Mouse (Mus musculus): ENCODE data around the gene Thada. TPM values are rescaled to one million over a fixed set of nuclear protein-coding genes. Genes with fewer than 3 reads are reported as not detected.
A peak's percentile ranks its signal among the peaks of the same experiment; 100 is the strongest.
"Not testable (repeated sequence)": the region's sequence is repeated elsewhere in the genome, so short reads cannot be mapped to it uniquely, and the experiment has no call there.

Thada gene
- total RNA-seq, 2 experiments from 2014 or later, result 11.6 to 14.9 TPM

DNA sequence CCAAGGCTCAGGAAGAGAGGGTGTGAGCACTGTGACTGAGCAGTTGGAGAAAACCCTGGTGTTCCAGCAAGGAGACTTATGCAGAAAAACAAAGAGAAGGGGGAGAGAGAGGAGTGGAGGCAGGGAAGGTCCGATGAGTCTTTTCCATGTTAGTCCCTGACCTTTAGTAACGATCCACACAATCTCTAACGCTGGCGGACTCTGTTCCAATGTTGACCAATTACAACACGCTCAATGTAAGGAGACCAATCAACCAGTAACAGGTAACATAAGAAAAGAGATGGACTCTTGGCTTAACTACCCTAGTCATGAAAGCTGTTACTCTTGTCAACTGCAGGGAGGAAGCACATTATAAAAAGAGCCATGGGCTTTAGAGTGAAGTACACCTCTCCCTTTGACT is 160.9 kb downstream of the Thada start:
- no peak for DNase-seq (ENCODE audit: low spot score in 2 of 2)

DNA sequence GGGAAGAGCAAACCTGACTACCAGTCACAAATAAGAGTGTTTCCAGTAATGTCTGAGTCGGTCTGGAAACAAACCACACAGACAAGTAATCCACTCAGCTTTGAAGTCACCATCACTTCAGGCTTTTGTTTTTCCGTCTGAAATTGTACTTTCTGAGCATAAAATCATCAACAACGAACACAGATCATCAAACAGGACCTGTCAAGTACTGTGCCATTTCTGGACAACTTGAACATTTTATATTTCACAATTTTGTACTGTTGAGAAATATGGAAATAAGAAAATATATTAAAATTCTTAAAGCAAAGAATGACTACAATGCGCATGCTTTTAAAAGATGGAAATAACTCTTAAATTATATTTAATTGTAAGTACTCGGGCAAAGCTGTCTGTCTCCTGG is 161.9 kb downstream of the Thada start:
- DNase-seq (ENCODE audit: low spot score in 2 of 2), result no peak

DNA sequence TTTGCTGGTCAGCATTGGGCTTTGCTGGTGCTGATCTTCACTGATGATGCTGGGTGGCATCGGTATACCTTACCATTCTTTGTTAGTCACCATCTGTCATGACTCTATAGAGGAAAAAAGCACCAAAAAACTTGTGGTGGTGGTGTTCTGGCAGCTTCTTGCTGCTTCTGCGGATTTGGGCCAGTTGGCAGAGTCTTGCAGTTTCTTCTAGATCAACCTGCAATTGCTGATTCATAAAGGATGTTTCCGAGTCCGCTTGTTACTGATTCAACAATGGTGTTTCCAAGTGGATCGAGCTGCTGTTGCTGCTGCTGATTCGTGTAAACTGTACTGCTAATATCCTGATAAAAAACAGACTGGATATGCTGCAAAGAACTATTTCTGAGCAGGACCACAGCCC is 168.0 kb downstream of the Thada start:
- no peak for DNase-seq (ENCODE audit: low spot score in 2 of 2)

DNA sequence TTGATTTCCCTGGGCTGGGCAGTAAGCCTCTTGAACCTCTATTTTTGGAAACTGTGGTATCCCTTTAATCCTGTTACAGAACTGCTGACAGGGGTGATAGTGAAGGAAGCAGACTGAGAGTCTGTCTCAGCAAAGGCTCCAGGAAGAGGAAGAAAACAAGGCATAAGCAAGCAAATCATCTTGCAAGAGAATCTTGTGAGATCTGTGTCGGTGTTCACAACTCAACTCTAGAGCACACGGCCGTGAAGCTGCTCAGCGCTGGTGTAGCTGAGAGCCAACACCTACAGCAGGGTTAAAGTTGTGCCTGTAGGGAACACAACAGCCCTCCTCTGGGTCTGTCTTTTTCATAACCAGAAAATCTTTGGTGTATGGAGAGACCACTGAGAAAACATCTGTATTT is 172.8 kb downstream of the Thada start:
- DNase-seq (ENCODE audit: low spot score in 2 of 2), result no peak

DNA sequence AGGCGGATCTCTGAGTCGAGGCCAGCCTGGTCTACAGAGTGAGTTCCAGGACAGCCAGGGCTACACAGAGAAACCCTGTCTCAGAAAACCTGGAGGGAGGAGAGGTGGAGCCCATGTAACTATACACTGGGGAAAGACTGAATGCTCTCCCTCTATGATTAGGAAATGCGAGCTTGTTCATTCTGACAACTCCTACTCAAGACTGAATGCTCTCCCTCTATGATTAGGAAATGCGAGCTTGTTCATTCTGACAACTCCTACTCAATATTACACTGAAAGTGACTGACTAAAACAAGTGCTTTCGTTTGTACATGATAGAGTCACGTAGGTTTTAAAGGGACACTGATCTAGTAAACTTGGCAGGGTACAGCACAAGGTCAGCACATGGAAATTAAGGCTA is 174.8 kb downstream of the Thada start:
- DNase-seq (ENCODE audit: low spot score in 2 of 2), result not testable (repeated sequence)

DNA sequence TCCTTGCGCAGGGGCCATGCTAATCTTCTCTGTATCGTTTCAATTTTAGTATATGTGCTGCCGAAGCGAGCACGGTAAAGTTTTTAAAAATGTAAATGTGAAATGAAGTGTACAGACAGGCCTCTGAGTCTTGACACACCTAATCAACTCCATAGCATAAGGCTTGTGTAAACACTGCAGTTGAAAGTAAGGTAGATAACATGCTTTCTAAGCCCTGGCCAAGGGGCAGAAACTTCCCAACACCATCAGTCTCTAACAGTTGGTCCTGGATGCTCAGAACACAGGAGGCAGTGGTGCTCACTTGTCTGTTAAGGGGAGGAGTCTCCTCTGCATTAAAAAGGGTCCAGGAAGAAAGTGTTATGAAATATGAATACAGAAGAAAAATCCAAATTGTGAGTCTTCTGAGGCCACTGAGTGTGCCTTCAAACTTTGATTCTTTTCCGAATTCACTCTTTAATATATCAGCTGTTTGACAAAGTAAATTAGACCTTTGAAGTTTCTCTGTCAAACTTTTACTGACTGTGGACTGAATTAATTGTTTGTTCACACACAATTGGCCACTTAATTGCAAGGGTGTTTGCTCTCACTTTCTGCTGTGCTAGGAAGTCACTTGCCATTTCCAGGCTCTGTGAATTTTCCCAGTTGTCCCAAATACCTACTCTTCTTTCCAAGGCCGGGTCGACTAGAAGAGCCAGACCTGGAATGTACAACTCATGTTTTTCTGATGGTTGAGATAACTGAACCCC is 178.2 kb downstream of the Thada start:
- no peak for DNase-seq (ENCODE audit: low spot score in 2 of 2)

DNA sequence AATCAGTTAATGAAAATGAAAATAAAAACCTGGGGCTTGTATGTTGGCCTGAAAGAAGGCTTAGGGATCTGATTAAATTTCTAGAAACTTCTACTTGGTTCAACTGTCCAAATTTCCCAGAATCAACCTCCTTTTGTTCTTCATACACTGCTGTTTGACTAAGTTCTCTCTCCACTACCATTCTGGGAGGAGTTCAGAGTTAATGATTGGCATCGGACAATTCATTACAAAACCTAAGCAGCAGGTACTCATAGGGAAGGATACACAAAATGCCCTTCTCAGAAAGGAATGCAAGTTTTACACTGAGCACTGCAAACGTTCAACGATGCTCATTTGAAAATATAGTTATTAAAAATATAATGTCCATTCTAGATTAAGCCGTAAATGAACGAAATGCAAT is 179.5 kb downstream of the Thada start:
- DNase-seq (ENCODE audit: low spot score in 2 of 2), result no peak

DNA sequence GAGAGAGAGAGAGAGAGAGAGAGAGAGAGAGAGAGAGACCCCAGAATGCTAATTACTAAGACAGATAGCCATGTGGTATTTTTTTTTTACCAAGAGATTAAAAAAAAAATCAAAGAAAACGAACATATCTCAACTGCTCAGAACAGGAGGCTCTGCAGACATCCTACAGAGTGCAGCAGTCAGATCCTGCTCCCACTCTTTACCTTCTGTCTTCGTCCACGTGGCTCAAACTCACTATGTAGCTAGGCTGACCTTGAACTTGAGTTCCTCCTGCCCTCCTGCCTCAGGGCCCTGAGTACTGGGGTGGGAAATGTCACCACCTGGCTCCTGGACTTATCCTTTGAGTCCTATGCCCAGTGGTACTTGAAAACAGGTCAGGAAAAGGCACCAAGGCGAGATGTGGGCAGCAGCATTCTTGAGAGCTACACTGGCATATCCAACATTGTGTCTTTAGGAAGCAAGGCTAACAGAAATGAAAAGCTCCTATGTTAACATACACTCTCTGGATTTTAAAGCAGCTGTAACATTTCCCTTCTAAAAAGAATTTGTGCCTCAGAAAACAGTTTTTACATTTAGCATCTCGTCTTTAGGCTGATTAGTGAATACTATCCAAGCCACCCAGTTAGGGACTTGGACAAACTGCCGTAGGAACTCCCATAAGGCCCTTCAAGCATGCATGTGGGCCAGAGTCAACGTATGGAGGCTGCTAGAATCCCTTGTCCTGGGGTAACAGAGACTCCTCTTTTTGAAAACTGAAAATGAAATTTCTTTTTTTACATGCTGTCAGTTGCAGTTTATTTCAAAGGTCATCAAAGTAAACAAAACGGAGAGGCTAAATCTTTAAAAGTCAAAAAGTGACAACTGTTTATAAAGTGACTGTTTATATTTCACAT is 183.4 kb downstream of the Thada start:
- no peak for DNase-seq (ENCODE audit: low spot score in 2 of 2)

DNA sequence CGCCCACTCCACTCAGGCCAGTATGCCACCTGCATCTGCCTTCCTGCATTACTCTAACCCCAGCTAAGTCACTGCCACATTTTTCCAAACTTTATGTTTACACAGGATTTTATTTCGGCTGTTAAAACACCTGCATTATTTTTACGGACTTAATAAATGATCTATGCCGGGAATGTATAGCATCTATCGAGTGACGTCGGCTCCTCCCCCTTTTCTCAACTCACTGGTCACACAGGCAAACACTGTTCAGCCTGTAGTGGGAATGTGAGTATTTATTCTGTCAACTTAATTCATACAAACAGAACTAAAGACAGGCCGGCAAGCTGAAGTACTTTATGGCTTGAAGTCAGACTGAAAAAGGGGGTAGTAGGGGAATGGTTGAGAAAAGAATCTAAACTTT is 187.0 kb downstream of the Thada start:
- no peak for DNase-seq (ENCODE audit: low spot score in 2 of 2)

DNA sequence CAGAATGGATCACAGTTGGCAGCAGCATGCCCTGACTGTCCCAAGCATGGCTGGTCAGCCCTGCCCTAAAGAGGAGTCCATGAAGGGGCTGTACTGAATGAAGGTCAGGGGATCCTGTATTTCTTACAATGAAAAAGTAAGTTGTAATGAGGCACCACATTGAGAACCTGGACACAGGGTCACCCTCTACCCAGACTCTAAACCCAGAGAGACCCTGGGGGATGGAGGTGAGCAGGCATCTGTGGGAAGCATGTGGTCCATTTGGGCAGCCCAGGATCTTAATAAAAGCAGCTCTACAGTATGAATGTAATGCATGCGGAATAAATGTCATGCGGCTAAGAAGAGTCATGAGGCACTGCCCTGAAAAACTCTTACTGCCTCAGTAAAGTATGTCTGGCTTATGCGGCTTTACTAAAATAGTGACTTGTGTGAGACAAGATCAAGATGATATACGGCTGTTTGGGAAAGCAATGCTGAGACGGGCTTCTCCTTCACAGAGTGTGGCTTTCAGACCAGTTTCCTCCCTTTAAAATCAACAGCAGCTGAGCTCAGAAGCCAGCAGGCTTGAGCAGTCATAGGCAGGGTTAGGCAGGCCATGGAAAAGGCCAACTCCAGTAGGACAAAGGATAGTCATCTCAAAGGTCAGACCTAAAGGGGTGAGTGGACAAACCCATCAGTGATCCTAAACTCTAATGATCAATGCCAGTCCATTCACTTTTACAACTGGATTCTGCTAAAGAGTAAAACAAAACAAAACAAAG is 187.6 kb downstream of the Thada start:
- no peak for DNase-seq (ENCODE audit: low spot score in 2 of 2)

DNA sequence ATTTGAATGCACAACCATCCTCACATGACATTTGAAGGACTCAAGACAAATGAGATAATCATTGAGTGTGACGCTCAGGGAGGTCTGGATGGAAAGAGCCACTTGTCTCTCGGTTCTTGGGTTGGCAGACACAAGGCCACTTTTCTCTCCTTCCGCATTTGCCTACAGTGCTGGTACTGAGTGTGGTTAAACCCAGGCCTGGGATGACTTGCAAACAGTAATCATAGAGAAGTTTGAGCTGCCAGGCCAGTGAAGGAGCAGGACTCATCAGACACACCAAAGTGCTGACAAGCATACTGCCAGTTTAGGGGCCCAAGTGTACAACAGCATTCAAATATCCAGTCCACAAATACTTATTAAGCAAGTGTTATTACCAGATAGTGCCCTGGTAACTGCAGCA is 191.0 kb downstream of the Thada start:
- no peak for DNase-seq (ENCODE audit: low spot score in 2 of 2)

DNA sequence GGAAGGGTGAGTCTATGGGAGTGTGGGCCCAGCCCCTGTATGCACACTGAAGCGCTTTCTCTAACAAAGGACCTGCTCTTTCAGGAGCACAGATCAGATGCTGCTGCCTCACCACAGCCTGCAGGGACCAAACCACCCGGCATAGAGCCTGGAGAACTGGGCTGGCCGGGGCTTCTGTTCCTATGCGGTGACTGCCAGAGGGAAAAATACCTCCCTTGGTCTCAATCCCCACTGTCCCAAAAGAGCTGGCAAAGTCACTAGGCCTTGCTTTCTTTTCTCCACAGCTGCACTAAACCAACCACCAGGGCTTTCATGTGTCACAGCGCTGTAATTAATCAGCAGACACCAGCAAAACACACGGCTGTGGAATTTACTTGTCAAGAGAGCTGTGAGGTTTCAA is 191.8 kb downstream of the Thada start:
- no peak for DNase-seq (ENCODE audit: low spot score in 2 of 2)

DNA sequence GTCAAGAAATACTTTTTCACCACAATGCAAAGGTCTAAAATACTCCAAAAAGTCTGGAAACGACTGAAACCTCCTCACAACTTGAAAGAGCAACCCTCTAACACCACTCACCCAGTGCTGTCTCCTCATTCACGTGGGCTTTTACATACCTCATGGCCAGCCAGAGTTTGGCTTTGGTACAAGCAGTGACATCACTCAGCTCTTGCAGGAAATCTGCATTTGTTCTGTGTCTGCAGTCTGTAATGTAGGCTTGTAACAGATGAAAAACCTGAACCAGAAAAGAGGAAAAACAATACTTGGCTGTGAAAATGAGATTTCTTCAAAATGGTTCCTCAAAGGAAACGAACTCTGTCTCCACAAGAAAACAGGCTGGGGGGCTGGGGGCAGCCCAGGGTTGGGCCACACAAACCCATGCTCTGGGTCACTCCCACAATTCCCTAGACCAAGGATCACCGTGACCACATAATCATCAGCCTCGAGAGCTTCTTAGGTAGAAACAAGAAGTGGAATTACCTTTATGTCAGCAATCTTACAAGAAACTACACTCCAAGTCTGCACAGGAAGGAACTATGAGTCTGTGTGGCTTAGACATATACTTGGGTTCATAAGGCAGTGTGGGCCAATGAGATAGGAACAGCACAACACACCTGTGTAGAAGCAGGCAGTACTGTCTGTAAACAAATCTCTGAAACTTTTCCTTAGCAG is 193.3 kb downstream of the Thada start:
- peak; percentile 61 to 67 for DNase-seq (ENCODE audit: low spot score in 2 of 2)

DNA sequence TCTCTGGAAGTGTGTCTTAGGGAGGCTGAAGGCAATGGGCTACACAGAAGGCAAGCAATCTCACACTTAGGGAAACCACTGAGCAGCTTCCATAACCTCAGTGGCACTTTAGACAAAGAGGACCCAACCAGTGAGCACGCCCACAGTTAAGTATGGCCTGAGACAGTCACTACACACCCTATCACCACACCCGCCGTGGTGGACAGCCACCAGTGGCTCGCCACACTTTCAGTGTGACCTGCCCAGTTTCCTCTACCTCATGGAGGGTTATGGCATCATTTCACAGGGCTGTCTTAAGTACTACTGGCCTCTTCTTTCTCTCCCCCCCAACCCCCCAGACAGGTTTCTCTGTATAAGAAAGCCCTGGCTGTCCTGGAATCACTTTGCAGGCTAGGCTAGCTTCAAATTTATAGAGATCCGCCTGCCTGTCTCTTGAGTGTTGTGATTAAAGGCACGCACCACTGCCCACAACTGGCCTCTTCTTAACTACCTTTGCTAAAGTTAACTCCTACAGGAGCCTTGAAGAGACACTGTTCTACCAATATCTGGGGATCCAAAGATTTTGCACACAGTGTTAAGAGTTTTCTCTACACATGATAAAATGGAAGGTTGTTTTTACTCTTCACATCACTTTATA is 194.3 kb downstream of the Thada start:
- no peak for DNase-seq (ENCODE audit: low spot score in 2 of 2)

DNA sequence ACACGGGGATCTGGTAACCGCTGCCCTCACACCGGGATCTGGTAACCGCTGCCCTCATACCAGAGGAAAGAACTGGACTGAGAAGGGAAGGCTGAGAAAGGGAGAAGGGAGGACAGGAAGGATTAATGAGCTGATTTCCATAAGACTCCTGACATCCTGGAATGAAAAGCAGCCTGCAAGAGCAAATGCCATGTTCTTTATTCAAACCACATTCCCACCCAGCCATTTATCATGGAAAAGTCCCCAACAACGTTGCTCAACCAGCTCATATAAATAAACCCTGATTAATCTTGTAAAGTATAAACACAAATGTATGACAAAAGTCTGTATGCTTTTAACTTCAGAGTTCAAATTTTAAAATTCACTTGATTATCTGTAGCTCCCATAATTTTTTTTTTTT is 196.3 kb downstream of the Thada start:
- DNase-seq (ENCODE audit: low spot score in 2 of 2), result no peak

DNA sequence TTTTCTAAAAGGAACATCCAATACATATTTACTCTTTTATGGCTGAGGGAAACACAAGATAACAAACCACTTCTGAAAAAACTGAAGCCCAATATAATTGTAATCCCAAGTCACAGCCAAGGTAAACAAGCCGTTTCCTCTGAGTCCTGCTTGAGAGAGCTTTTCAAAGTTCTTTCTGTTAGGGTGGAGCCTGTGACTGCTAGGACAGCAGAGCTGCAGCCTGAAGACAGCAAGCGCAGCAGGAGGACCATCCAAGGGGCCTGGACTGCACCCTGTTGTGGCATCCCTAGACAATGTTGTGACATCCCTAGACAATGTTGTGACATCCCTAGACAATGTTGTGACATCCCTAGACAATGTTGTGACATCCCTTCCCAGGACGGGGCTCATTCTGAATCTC is 197.6 kb downstream of the Thada start:
- DNase-seq (ENCODE audit: low spot score in 2 of 2), result no peak

DNA sequence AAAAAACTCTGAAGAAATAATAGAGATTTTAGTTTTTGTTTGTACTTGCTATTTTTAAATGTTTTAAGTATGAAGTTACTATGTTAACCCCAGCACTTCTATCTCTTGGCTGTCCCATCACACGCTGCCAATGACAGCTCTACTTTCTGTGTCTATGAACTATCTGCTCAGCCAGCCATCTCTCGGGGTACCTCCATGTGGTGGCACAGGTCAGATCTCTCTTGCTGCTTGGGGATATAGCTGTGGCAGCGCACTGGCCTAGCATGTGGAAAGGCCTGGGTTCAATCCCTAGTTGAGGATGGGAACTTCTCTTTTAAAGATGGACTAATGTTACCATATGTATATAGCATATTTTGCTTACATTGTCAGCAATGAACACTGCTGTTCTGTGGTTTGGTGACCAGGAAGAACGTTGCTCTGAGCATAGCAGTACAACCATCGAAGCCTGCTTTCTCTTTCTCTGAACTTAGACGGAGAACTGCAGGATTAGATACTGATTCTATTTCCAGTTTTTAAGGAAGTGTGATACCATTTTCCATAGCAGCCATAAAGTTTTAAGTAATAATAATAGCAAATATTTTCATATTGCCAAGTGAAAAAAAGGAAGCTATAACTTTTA is 198.4 kb downstream of the Thada start:
- no peak for DNase-seq (ENCODE audit: low spot score in 2 of 2)

DNA sequence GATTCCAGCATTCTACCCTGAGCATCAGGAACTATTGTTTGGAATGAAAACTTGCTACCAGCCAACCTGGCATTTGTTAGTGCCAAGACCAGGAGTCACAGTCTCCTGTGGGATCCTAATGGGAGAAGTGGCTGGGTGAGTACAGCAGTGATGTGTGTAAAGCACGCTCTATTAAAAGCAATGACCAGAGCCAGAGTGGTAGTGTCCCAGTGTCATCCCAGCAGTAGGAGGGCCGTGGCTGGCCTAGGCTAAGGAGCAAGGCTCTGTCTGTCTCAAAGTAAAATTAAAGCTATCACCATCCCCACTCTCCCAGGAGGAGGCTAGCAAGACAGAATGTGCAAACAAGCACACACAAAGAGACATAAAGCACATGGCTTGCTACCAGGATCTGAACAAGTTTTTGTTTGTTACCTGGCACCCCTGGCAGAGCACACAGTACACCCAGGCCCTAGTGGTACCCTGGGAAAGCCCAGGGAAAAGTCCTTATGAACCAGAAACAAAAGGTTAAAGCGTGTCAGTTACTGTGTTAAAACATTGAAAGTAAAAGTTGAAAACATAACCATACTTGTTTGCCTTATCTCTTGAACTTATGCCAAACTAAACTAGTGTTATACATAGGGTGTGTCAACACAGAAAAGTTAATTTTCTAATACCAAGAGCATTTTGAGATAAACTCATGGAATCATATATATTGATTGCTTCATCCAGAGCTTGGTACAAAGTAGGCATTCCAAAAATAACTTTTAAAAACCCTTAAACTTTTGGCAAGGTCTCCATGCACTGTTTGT is 199.7 kb downstream of the Thada start:
- DNase-seq (ENCODE audit: low spot score in 2 of 2), result no peak

DNA sequence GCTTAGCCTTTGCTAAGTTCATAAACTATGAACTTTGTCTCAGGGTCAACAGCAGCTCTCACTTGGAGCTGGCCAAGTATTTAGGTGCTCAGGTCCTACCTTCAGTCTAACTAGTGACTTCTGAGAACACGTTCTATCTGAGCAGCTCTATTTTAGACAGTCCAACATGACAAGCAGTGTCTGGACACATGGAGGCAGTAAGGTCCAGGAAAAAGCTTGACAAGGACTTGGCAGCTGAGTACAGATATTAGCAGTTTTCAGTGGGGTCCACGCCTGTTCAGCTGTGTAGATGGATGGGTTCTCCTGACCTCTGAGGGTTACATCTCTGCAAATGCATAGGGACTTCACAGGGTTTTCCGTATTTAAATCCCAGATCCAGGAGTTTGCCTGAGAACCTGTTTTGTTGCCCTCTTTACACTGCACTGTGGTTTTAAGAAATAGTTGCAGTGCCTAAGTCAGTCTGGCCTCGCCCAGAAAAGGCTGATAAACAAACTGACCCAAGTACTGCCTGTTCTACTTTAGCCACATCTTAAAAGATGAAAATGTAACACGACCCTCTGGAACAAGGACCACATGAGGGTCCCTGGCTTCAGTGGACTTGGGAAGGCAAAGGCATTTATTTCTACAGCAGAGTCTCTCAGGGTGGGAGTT is 200.4 kb downstream of the Thada start:
- no peak for DNase-seq (ENCODE audit: low spot score in 2 of 2)
